Mouse (Mus musculus) kidney, adult 2 months (tissue): ENCODE measurements at regions not wholly inside any gene's neighbourhood (a gene's known extent, or its start where the extent isn't known, plus 50 kb on each side); places are given as distances from the start of the nearest gene placed in this dataset.

ENCODE experiments used
- DNase-seq: peaks from one replicate; pipeline ENCODE4 v3.0.0; 2021
- H3K27ac ChIP-seq: fragments of 200-500 bp; 2 replicates; pipeline ENCODE4 v1.5.1; 2012; ENCODE audit warnings: low read depth, low read length, control low read depth, inconsistent platforms; ENCODE audit not compliant: insufficient read depth
- H3K27me3 ChIP-seq: fragments of 200-500 bp; replicated peaks from 2 replicates; pipeline ENCODE4 v1.6.1; 2012; ENCODE audit warnings: mild to moderate bottlenecking, moderate library complexity, low read length, inconsistent platforms; ENCODE audit not compliant: control insufficient read depth, insufficient read depth
- H3K36me3 ChIP-seq: fragments of 200-500 bp; 2 replicates; pipeline ENCODE4 v1.6.1; 2012; ENCODE audit warnings: mild to moderate bottlenecking, moderate library complexity, low read length, inconsistent platforms; ENCODE audit not compliant: control insufficient read depth, insufficient read depth
- H3K4me1 ChIP-seq: fragments of 200-500 bp; 2 replicates; pipeline ENCODE4 v1.6.1; 2011; ENCODE audit warnings: low read length; ENCODE audit not compliant: control insufficient read depth, insufficient read depth
- H3K4me3 ChIP-seq: fragments of 200-500 bp; 2 replicates; pipeline ENCODE4 v1.5.1; 2011; ENCODE audit warnings: mild to moderate bottlenecking, low read depth, low read length, control low read depth; ENCODE audit not compliant: insufficient read depth
- CTCF ChIP-seq: fragments of 200-500 bp; conservative IDR thresholded peaks from 2 replicates; pipeline ENCODE4 v1.5.1; 2011; ENCODE audit warnings: low read depth, mild to moderate bottlenecking, control low read depth, low read length, moderate library complexity, mixed read lengths; ENCODE audit not compliant: insufficient read depth, insufficient read length
- POLR2A ChIP-seq: fragments of 200-500 bp; IDR thresholded peaks from one replicate; pipeline ENCODE4 v1.6.1; 2011; ENCODE audit warnings: low read depth, low read length, control low read depth
- WGBS: fragments of 180-500 bp; shearing (Covaris S2); methylation state at CpG from one replicate; pipeline ENCODE4 v1.1.7; 2018; 5-methylcytosine and 5-hydroxymethylcytosine counted together

DNA sequence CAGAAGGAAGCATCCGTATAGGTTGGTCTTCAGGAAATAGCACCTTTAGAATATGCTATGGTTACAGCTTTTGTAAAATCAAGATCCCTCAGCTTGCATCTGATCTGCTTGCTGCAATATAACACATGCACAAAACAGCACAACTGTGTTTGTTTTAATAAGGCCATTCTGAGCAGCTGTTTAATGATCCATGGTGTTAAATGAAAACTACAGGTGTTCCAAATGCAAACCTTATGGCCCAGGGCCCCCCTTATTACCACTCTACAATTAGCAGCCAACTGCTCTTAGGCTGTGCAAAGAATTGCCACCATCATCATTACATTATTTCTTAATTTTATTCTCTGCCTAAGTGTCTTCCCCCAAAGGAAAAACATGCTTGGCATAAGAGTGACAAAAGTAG, 280.4 kb downstream of the Smarca1 start:
- WGBS: 31% methylated on average over 1 of the region's 1 CpGs
- no peak overlapping the region for H3K4me3 ChIP-seq
- no peaks in the 10 kb centered on the region for H3K36me3 ChIP-seq
- no peaks in the 10 kb centered on the region for H3K4me1 ChIP-seq
- DNase-seq: no peak
- no peak for TF ChIP-seq CTCF
- TF ChIP-seq POLR2A: no peak
- H3K27me3 ChIP-seq: no peaks in the 10 kb centered on the region
- H3K27ac ChIP-seq: no peak overlapping the region
